Mouse (Mus musculus) stomach, postnatal 0 days (tissue): ENCODE measurements around the gene Clcn7. TPM values are rescaled to one million over a fixed set of nuclear protein-coding genes. Genes with fewer than 3 reads are reported as not detected.

Experiments
- ATAC-seq: fragments of 200-750 bp; cut with Nextera tagmentation; 2 replicates; pipeline ENCODE4 v1.8.0; 2017; ENCODE audit not compliant: low FRiP score, low TSS enrichment
- DNase-seq: peaks from one replicate; pipeline ENCODE4 v3.0.0-alpha.2; 2016; ENCODE audit warnings: low spot score
- H3K27ac ChIP-seq: fragments of 300-500 bp; sonication (generic); replicated peaks from 2 replicates; pipeline ENCODE4 v1.5.1; 2014; ENCODE audit warnings: mild to moderate bottlenecking, control low read depth
- H3K27me3 ChIP-seq: fragments of 300-500 bp; sonication (generic); 2 replicates; pipeline ENCODE4 v1.6.1; 2014; ENCODE audit warnings: low read length; ENCODE audit not compliant: control insufficient read depth, insufficient read depth
- H3K36me3 ChIP-seq: fragments of 300-500 bp; sonication (generic); 2 replicates; pipeline ENCODE4 v1.6.1; 2014; ENCODE audit warnings: low read length, mixed read lengths; ENCODE audit not compliant: control insufficient read depth, insufficient read depth
- H3K4me1 ChIP-seq: fragments of 300-500 bp; sonication (generic); replicated peaks from 2 replicates; pipeline ENCODE4 v1.6.1; 2014; ENCODE audit warnings: antibody characterized with exemption; ENCODE audit not compliant: control insufficient read depth, insufficient read depth
- H3K4me2 ChIP-seq: fragments of 300-500 bp; sonication (generic); replicated peaks from 2 replicates; pipeline ENCODE4 v1.6.1; 2014; ENCODE audit warnings: low read depth, mild to moderate bottlenecking, control low read depth, moderate library complexity
- H3K4me3 ChIP-seq: fragments of 300-500 bp; sonication (generic); 2 replicates; pipeline ENCODE4 v1.5.1; 2014; ENCODE audit warnings: low read depth, low read length, control low read depth
- H3K9ac ChIP-seq: fragments of 300-500 bp; sonication (generic); 2 replicates; pipeline ENCODE4 v1.6.1; 2014; ENCODE audit warnings: mild to moderate bottlenecking, low read length, control low read depth, mixed read lengths
- H3K9me3 ChIP-seq: fragments of 300-500 bp; sonication (generic); 2 replicates; pipeline ENCODE4 v1.6.1; 2016; ENCODE audit warnings: low read length; ENCODE audit not compliant: control insufficient read depth
- CTCF ChIP-seq: IDR thresholded peaks from 2 replicates; pipeline ENCODE4 v1.5.1; 2016; ENCODE audit warnings: antibody characterized with exemption, low read depth, mild to moderate bottlenecking, moderate library complexity
- EP300 ChIP-seq: optimal IDR thresholded peaks from 2 replicates; pipeline ENCODE3; 2016; ENCODE audit warnings: antibody characterized with exemption
- WGBS: fragments of 180-500 bp; shearing (Covaris S2); extraction: QIAGEN DNeasy Blood & Tissue Kit; methylation state at CpG from one replicate; pipeline ENCODE4 v1.1.7; 2014; 5-methylcytosine and 5-hydroxymethylcytosine counted together
- polyA plus RNA-seq: library from polyadenylated mRNA; unstranded; fragments of >200 nt; fragmentation: Nextera tagmentation; extraction: Ambion mirVana; gene quantifications from 2 replicates; pipeline ENCODE4 v1.2.1, GENCODE M21; 2015

Clcn7 gene
- polyA plus RNA-seq, 1 experiment from 2014 or later: 10.5 TPM

DNA sequence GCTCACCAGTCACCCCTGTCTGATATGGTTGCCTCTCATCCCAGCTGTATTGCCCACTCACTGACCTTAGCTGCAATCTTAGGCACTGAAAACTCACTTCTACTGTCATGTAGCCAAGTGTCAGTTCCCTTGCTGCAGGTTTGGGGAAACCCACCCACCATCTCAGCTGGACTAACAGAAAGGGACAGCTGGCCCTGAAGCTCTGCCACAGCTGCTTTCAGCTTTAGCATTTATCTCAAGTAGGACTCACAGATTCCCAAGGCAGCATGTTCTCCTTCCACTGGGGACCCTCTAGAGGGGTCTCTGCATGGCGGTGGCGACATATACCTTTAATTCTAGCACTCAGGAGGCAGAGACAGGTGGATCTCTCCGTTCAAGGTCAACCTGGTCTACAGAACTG, 31.6 kb downstream of the Clcn7 start:
- Histone ChIP-seq H3K27me3 (no peaks in the 10 kb centered on the region), H3K36me3 (no peaks in the 10 kb centered on the region; the same call in 1 of the 2 replicates), H3K4me3 (no peak overlapping the region), H3K27ac (no peak overlapping the region), H3K4me1 (no peaks in the 10 kb centered on the region), H3K4me2 (no peak overlapping the region), H3K9ac (no peak overlapping the region), H3K9me3 (no peaks in the 10 kb centered on the region)
- WGBS: 89% methylated on average over 3 of the region's 3 CpGs
- no peak for TF ChIP-seq CTCF
- TF ChIP-seq EP300: no peak
- ATAC-seq: no peak
- no peak for DNase-seq

DNA sequence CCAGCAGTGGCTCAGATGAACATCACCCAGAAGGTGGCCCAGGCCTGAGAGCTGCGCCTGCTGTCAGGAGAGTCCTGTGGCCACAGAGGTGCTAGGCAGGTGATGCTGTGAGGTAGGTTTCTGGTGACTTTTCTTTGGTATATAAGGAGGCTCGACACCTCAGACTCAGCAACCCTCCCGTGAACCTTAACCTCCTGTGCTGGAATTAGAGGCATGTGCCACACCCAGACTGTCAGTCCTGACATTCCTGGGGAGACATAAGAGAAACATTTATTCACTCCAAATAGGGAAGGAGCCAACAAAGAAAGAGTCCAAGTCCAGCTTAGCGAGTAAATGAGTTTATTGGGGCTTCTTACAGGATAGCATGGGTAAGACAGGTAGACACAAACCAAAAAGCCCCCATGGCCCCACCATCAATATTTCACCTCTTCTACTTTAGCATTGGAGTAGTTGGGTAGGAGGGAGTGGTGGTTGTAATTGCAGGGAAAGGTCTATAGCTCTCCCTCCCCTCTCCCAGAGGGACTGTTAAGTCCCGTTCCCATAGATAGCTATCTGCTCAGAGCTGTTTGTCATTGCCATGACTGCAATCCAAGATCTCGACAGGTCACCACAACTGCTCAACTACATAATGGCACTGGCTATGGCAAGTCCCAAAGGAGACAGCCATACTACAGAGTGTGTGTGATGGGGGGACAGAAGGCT, 32.9 kb downstream of the Clcn7 start:
- H3K9me3 ChIP-seq: no peaks in the 10 kb centered on the region
- no peak overlapping the region for H3K27ac ChIP-seq
- no peaks in the 10 kb centered on the region for H3K4me1 ChIP-seq
- no peak for DNase-seq
- ATAC-seq: no peak
- H3K9ac ChIP-seq: no peak overlapping the region
- H3K4me2 ChIP-seq: no peak overlapping the region
- TF ChIP-seq CTCF: no peak
- no peak for TF ChIP-seq EP300
- 30% methylated on average over 6 of the region's 6 CpGs for WGBS
- H3K36me3 ChIP-seq: no peaks in the 10 kb centered on the region
- H3K4me3 ChIP-seq: no peak overlapping the region
- H3K27me3 ChIP-seq: no peaks in the 10 kb centered on the region

DNA sequence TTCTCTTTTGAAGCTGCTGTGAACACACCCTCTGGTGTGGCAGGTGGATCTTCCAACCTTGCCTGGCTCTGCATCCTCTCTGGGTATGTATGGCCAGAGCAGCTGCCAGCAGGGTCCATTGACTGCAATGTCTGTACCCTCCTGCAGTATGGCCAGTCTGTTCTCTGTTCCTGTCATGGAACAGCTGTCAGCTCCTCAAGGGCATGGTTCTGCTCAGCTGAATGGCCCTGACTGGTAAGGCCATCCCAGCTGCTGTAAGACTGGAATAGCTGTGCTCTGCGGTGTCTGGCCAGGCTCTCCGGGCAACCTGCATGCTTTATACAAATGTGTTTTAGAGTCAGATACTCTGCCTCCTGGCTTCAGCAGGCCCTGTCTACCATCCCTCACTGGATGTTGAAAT, 36.5 kb downstream of the Clcn7 start:
- H3K27me3 ChIP-seq: no peaks in the 10 kb centered on the region
- ATAC-seq (no peak), DNase-seq (no peak)
- H3K4me1 ChIP-seq: no peaks in the 10 kb centered on the region
- TF ChIP-seq EP300: no peak
- no peak for TF ChIP-seq CTCF
- H3K4me2 ChIP-seq: no peak overlapping the region
- no peak overlapping the region for H3K27ac ChIP-seq
- H3K4me3 ChIP-seq: no peak overlapping the region
- no peaks in the 10 kb centered on the region for H3K36me3 ChIP-seq
- no peak overlapping the region for H3K9ac ChIP-seq
- no peaks in the 10 kb centered on the region for H3K9me3 ChIP-seq
- WGBS: 91% methylated on average over 2 of the region's 2 CpGs

DNA sequence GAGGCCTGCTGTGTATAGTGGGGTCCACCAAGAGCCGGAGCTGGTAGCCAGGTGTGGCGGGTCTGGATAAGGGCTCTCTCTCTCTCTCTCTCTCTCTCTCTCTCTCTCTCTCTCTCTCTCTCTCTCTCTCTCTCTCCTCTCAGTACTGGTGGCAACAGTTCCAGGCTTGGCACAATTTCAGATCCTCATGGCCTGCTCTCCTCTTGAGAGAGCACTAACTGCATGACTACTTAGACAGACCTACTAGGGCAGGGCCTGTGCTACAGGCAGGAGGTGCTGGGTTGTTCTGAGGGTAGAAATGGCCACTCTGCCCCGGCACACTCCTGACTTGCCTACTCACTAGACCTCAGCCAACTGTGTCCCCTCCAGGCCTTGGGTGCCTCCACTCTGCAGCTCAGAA, 39.4 kb downstream of the Clcn7 start:
- no peaks in the 10 kb centered on the region for H3K36me3 ChIP-seq
- ATAC-seq: no peak
- H3K9me3 ChIP-seq: no peaks in the 10 kb centered on the region
- WGBS: 88% methylated on average over 3 of the region's 3 CpGs
- no peaks in the 10 kb centered on the region for H3K4me1 ChIP-seq
- H3K27ac ChIP-seq: no peak overlapping the region
- H3K4me2 ChIP-seq: no peak overlapping the region
- H3K27me3 ChIP-seq: no peaks in the 10 kb centered on the region
- no peak for DNase-seq
- no peak for TF ChIP-seq EP300
- no peak for TF ChIP-seq CTCF
- H3K4me3 ChIP-seq: no peak overlapping the region
- H3K9ac ChIP-seq: no peak overlapping the region

DNA sequence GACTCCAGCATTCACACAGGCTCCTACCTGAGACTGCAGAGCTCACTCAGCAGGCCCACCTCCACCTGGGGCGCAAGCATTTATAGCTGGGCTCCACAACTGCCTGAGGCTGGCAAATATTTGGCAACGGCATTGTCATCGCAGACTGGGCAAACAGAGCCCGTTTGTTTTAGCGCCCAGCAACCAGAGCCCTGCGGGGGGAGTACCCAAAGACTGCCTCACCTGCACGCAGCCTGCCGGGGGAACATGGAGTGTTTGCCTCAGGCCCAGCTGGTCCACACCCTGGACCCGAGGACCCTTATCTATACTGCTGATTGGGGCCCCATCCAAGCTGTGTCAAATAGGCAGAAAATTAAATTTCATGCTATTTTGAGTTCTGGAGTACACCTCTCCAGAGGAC, 42.2 kb downstream of the Clcn7 start, which contains the start of gene Gm38655:
Gm38655 (minus strand) TSS at position 61 of the 400 bp plus-strand sequence.
- H3K36me3 ChIP-seq: no peaks in the 10 kb centered on the region
- H3K9ac ChIP-seq: peak within 1 kb of the TSS; percentile 13; the same call in 1 of the 2 replicates
- TF ChIP-seq CTCF (no peak), EP300 (no peak)
- DNase-seq: peak; percentile 90
- no peaks in the 10 kb centered on the region for H3K4me1 ChIP-seq
- 55% methylated on average over 9 of the region's 9 CpGs for WGBS
- ATAC-seq: peak; percentile 86
- H3K9me3 ChIP-seq: no peaks in the 10 kb centered on the region
- H3K27ac ChIP-seq: peak within 1 kb of the TSS; percentile 58; the same call in 1 of the 2 replicates
- H3K27me3 ChIP-seq: no peaks in the 10 kb centered on the region
- peak within 1 kb of the TSS; percentile 37 for H3K4me2 ChIP-seq
- no peak within 1 kb of the TSS for H3K4me3 ChIP-seq

DNA sequence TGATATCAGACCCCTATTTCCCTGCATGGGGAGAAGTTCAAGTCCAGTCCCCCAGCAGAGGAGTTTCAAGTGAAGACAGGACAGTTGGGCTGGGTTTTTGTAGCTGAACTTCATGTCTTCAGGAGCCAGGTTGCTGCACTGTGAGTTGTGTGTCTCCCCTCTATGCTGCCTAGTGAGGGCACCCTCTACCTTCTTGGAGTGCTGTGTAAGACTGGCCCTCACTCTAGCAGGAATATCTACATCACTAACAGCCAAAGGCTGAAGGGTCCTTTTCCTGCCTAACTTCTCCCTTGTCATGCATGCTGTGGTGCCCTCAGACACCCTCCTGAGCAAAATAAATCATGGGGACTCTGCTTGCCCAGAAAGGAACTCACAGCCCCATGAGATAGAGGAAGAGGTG, 50.0 kb downstream of the Clcn7 start:
- DNase-seq (no peak), ATAC-seq (no peak)
- Histone ChIP-seq H3K9ac (no peak overlapping the region), H3K4me1 (no peaks in the 10 kb centered on the region), H3K4me2 (peak overlapping the region; percentile 67), H3K27me3 (no peaks in the 10 kb centered on the region), H3K36me3 (no peaks in the 10 kb centered on the region), H3K9me3 (no peaks in the 10 kb centered on the region), H3K27ac (no peak overlapping the region), H3K4me3 (peak overlapping the region; percentile 89; the same call in 1 of the 2 replicates)
- TF ChIP-seq CTCF (peak; percentile 28; the same call in 1 of the 2 replicates), EP300 (no peak)
